Mouse (Mus musculus): ENCODE data around the gene Gpr61.

The Gpr61 gene

DNA sequence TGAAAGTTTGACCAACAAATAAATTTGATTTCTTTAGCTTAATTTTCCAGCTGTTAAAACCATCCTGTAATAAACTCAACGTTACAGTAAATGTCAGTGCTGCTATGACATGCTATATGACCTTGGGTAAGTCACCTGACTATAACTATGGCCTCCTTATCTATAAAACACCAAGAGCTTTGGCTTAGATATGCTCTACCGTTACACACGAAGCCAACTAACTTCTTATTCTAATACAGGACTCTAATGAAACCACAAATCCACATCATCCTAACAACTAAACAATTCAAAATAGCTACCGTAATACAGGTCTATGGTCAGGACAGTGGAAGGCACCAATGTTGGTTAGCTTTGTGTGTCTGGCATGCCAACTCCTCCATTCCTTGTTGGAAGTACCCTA, 24.9 kb downstream of the Gpr61 start:
- DNase-seq (ENCODE audit: low read depth): no peak

DNA sequence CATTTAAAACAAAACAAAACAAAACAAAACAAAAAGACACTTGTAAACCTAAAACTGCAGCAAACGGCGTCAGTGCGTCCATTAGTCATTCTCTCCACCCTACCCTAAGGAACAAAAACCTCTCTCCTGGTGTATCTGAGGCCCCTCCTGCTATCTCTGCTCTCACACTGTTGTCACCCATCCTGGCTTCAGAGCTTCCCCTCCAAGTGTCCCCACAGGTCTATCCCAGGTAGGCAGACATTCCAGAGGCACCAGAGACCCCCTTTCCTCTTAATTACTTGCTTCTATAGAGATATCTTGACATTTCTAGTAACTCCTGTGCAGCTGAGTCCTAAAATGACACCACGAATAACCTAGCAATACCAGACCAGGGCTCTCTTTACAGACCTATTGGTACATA, 25.3 kb downstream of the Gpr61 start:
- DNase-seq (ENCODE audit: low read depth): no peak

DNA sequence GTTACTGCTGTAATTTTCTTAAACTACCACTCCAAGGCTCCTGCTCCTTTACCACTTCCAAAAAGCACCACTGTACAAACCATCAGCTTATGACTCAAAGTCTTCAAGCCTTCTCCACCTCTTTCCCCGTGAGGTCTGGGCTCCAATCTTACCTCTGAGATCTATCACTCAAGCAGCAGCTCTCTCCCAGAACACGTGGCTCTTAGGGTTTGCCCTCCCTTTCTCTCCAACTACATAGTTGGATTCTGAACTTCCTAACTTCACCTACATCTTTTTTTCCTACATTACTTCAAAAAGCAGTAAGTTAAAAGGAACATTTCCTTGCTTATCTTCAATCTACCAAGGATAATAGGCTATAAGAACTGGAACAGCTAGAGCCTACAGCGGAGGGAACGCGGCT, 26.2 kb downstream of the Gpr61 start:
- no peak for DNase-seq (ENCODE audit: low read depth)

DNA sequence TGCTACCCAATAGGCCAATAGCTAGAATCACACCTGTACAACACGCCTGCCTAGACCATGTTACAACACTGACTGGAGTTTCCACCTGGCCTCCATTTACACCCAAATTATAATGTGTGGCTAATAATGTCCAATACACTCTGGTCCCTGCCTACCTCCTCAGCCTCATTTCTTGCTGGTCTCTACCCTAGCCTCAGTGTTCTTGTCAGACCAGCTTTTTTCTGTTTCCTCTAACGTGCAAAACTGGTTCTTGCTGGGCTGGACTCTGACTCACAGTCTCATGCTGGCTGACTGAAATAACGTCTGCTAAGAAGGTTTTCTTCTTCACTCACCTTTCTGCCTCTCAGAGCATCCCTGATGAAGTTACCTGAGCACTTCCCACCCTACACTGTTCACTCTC, 28.4 kb downstream of the Gpr61 start:
- no peak for DNase-seq (ENCODE audit: low read depth)

DNA sequence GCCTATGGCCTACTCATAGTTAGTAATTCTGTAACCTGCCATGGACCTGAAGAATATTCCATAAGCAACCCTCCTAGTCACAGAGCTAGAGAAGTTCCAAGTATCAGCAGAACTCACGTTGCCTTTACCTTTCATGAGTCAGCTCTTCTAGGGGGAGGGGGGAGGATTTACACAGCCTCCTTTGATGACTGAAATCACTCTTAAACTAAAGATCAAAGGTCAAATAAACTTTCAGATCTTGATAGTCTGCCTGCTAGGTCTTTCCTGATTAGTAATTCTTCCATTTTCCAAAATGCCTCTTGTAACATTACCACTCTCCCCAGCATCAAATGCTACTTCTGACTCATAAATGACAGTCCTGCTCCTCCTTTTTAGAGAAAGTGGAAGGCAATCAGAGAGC, 30.6 kb downstream of the Gpr61 start:
- DNase-seq (ENCODE audit: low read depth): no peak

DNA sequence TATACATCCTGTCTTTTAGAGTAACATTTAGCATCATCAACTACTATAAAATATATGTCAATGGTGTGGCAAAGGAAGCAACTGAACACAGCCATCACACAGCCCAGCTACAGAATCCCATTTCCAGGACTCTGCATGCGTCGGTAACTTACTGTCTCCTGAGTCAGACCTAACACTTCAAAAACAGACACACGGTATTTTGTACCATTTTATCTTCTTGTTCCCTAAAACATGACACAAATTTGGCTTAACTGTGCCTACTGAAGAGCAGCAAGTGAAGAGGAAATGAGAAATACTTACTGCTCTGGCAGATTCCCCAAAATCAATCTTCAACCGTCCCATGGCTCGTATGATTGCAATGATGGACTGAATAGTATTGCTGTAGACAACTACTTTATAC, 31.4 kb downstream of the Gpr61 start:
- DNase-seq (ENCODE audit: low read depth): no peak

DNA sequence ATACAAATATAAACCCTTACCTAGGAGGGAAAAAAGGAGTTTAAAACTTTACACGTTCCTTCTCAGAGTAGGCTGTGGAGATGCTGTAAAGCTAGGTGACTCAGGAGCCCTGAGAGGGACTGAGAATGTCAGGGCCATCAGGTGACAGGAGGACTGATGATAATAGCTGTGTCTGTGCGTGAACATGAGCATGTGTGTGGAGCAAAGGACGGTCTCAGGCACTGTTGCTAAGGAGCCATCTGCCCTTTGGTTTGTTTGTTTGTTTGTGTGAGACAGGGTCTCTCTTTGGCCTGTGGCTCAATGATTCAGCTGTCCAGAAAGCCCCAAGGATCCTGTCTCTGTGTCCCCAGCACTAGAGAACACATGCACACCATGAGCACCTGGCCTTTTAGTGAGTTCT, 33.6 kb downstream of the Gpr61 start:
- DNase-seq (ENCODE audit: low read depth): no peak

DNA sequence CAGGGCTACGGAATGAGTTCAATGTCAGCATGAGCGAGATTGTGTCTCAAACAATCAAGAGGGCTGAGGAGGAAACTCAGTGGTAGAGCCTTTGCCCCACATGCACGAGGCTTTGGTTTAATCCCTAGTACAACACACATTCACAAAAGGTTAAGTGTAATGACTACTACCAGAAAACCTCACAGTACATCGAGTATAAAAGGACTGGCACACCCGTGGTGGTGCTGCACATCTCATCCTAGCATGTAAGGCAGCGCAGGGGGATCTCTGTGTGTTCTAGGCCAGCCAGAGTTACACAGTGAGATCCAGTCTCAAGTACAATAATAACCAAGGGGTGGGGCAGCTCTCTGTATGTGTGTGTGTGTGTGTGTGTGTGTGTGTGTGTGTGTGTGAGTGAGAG, 37.2 kb downstream of the Gpr61 start:
- no peak for DNase-seq (ENCODE audit: low read depth)

DNA sequence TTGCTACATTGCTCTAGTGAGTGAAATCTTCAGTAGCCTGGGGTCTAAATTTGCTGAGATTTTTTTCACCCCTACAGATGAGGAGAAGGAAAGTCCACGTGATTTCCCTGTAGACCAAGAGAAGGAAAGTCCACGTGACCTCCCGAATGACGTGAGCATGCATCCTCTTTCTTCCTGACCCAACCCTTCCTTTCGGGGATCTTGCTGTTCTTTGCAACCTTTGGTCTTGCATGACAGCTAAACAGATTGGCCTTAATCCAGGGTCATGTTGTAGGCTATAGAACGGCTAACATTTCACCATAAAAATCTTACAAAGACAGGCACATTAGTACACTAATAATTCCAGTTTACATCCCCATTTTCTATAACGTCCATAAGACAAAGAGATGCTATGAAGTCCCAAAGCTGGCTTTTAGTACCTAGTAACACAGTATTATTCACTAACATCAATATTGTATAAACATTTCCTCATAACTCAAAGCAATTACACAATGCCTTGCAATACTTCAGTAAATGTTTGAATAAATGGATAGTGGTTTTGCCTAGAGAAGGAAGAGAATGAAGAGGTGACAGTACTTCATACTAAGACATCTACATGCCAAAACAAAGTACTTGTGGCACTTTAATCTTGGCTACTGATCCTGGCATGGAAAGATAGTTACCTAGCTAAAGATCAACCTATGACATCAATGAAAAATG, 40.9 kb downstream of the Gpr61 start:
- DNase-seq (ENCODE audit: low read depth): no peak

DNA sequence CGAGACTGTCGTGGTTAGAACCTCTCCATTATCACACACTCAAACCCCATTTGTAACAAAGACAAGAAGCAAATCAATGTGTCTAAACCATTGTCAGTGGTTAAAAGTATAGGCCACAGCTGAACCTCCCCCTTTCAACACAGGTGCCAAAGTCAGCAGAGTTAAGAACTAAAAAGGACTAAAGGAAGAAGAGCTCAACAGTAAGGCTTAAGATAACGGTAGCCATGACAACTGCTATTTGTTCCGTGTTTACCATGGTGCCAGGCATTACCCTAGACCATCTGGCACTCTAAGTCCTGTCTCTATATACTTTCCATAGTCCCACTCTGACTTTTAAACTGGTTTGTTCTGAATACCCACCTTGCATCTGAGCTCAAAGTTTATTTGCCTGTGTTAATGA, 42.0 kb downstream of the Gpr61 start:
- DNase-seq (ENCODE audit: low read depth): no peak

DNA sequence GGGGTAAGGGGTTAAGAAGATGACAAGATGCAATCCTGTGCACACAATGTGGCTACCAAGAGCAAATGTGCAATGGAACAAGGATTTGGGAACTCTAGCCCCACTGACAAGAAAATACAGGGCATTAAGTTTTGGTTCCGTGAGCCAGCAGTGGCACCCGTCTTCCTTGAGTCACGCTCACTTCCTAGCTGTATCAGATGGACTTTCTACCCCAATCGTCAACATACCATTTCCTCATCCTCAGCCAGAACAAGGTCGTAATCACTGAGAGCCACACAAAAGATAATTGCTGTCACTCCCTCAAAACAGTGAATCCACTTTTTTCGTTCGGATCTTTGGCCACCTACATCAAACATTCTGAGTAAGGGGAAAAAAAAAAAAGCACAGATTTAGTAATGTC, 42.4 kb downstream of the Gpr61 start:
- no peak for DNase-seq (ENCODE audit: low read depth)

DNA sequence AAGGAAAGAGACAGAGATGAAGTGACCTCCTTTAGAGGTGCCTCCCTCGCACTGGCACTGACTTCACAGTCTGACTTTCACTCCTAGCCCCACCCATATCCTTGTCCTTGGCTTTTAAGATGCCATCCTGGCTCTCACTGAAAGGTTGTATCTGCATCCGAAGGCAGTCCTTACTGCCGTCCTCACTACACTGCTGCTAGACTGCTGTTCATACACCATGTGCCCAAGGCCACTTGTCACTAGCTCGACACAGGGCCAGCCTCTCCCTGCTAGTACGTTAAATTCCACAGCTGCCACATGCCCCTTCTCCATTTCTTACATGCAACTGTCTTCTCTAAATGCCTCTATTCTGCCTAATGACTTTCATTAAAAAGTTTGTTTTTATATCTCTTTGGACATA, 43.4 kb downstream of the Gpr61 start:
- no peak for DNase-seq (ENCODE audit: low read depth)

DNA sequence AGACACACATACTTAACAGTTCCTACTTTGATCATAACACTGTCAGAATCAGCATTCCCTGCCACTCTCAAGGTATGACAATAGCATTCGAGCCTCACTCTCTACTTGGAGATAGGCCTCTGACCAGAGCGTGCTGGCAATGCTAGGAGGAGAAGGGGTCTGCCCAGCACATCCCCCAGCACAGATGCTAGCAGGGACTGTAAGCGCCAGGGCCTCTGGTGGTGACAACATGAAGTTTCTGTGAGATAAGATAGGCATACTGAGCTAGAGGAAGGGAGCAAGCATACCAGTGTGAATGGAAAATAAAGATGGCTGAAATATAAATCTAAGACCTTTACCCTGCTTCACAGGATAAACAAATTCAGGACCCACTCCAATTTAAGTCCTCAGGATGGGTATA, 49.4 kb downstream of the Gpr61 start:
- DNase-seq (ENCODE audit: low read depth): no peak

DNA sequence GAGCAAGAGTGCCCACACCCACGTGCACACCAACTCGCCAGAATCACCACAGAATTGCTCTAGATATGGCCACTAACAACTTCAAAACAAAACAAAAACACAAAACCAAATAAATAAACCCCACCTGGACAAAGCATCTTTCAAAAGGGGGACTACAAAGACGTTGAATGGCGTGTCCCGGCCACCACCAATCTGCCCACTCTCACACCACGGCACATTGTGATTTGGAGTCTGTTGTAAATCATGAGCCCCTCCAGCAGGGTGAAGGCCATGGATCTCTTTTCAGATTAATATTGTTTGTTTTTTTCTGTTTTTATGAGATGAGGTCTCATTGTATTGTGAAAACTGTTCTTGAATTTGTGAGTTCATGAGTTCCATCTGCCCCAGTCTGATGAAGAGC, 52.6 kb downstream of the Gpr61 start:
- DNase-seq (ENCODE audit: low read depth): no peak

DNA sequence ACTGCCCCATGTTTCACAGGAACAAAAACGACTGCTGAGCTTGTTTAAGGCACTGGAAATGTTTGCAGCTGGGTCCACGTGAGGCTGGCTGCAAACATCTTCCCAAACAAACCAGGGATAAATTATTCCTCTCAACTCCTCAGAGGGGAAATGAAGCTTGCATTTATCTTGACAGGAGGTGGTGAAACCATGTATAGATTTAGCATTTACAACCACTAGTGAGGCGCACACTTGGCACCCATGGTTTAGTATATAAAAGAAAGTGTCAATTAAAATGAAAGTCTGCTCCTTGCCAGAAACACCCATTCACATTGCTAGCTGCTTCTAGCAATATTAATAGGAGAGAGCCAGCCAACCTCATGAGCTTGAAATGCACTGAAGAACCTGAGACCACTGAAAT, 53.1 kb downstream of the Gpr61 start:
- DNase-seq (ENCODE audit: low read depth): no peak

Data from c-Kit-positive CD71-positive TER-119-negative erythroid progenitor cells, embryonic 14.5 days (primary cell).